Mouse (Mus musculus): ENCODE measurements around the gene Rbm47. TPM values are rescaled to one million over a fixed set of nuclear protein-coding genes. Genes with fewer than 3 reads are reported as not detected.

The Rbm47 gene
- polyA plus RNA-seq, 1 experiment from 2014 or later, result 1.8 TPM

- no peak overlapping the region for H3K9ac ChIP-seq (ENCODE audit: low read length)
- 42% methylated on average over 6 of the region's 6 CpGs for WGBS
- H3K9me3 ChIP-seq (ENCODE audit: control insufficient read depth, low read length), result no peaks in the 10 kb centered on the region
- no peak overlapping the region for H3K4me2 ChIP-seq (ENCODE audit: low read length)
- H3K36me3 ChIP-seq (ENCODE audit: control insufficient read depth, insufficient read depth, low read length), result no peaks in the 10 kb centered on the region
- no peak for ATAC-seq (ENCODE audit: insufficient number of reproducible peaks, insufficient read depth, low FRiP score, low read depth)
- H3K27ac ChIP-seq (replicated peaks in 1 of 2; ENCODE audit: control insufficient read depth in 1 of 2, insufficient read depth in 1 of 2, low read depth in 2 of 2, low read length in 2 of 2), result no peak overlapping the region
- no peaks in the 10 kb centered on the region for H3K27me3 ChIP-seq (ENCODE audit: control insufficient read depth, insufficient read depth, low read length)
- no peak overlapping the region for H3K4me3 ChIP-seq (ENCODE audit: control insufficient read depth in 1 of 2, insufficient read depth in 1 of 2, low read depth in 1 of 2, low read length in 2 of 2)
- H3K4me1 ChIP-seq (ENCODE audit: control insufficient read depth in 2 of 2, insufficient read depth in 2 of 2, low read length in 2 of 2), result peaks cover 2% of the 10 kb centered on the region in 2 experiments
Measured at GRCm38 (mm10) chr5:66095166-66095565, 77.8 kb downstream of the Rbm47 start.

DNA sequence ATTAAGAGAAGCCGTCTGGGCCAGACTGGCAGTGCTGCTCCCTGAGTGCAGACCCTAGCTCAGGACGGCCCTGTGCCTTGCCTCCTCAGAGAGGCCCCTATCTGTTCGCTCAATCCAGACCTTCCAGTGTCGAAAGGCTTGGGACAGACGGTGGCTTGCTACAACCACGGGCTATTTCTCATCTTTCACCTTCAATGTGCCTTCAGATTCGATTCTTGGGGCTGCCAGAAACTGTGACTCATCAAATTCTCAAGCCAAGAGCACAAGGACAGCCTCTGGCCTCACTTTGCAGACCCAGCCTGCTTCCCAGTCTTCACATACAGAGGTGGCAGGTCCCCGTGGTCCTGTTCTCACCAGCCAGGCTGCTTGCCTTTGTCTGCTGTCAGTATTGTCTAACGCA lies 82.9 kb downstream of the Rbm47 start:
- no peak; the same call in 1 of the 2 replicates for ATAC-seq (ENCODE audit: insufficient number of reproducible peaks, insufficient read depth, low FRiP score, low read depth)
- Histone ChIP-seq H3K9me3 (ENCODE audit: control insufficient read depth, low read length) (no peaks in the 10 kb centered on the region), H3K27ac (replicated peaks in 1 of 2; ENCODE audit: control insufficient read depth in 1 of 2, insufficient read depth in 1 of 2, low read depth in 2 of 2, low read length in 2 of 2) (no peak overlapping the region), H3K36me3 (ENCODE audit: control insufficient read depth, insufficient read depth, low read length) (no peaks in the 10 kb centered on the region), H3K4me3 (ENCODE audit: control insufficient read depth in 1 of 2, insufficient read depth in 1 of 2, low read depth in 1 of 2, low read length in 2 of 2) (no peak overlapping the region), H3K4me1 (ENCODE audit: control insufficient read depth in 2 of 2, insufficient read depth in 2 of 2, low read length in 2 of 2) (peaks cover 7 to 8% of the 10 kb centered on the region in 2 experiments), H3K9ac (ENCODE audit: low read length) (no peak overlapping the region), H3K27me3 (ENCODE audit: control insufficient read depth, insufficient read depth, low read length) (no peaks in the 10 kb centered on the region), H3K4me2 (ENCODE audit: low read length) (no peak overlapping the region)
- WGBS, result 15% methylated on average over 9 of the region's 9 CpGs

GRCm38 (mm10) chr5:66089600-66089999 lies 83.3 kb downstream of the Rbm47 start:
- Histone ChIP-seq H3K9me3 (ENCODE audit: control insufficient read depth, low read length) (no peaks in the 10 kb centered on the region), H3K27ac (replicated peaks in 1 of 2; ENCODE audit: control insufficient read depth in 1 of 2, insufficient read depth in 1 of 2, low read depth in 2 of 2, low read length in 2 of 2) (no peak overlapping the region), H3K4me2 (ENCODE audit: low read length) (no peak overlapping the region), H3K4me3 (ENCODE audit: control insufficient read depth in 1 of 2, insufficient read depth in 1 of 2, low read depth in 1 of 2, low read length in 2 of 2) (no peak overlapping the region), H3K27me3 (ENCODE audit: control insufficient read depth, insufficient read depth, low read length) (no peaks in the 10 kb centered on the region), H3K36me3 (ENCODE audit: control insufficient read depth, insufficient read depth, low read length) (no peaks in the 10 kb centered on the region), H3K9ac (ENCODE audit: low read length) (no peak overlapping the region), H3K4me1 (ENCODE audit: control insufficient read depth in 2 of 2, insufficient read depth in 2 of 2, low read length in 2 of 2) (peaks cover 7 to 8% of the 10 kb centered on the region in 2 experiments)
- WGBS, result 41% methylated on average over 4 of the region's 4 CpGs
- no peak for ATAC-seq (ENCODE audit: insufficient number of reproducible peaks, insufficient read depth, low FRiP score, low read depth)

- Histone ChIP-seq H3K27ac (replicated peaks in 1 of 2; ENCODE audit: control insufficient read depth in 1 of 2, insufficient read depth in 1 of 2, low read depth in 2 of 2, low read length in 2 of 2) (no peak overlapping the region), H3K27me3 (ENCODE audit: control insufficient read depth, insufficient read depth, low read length) (no peaks in the 10 kb centered on the region), H3K4me3 (ENCODE audit: control insufficient read depth in 1 of 2, insufficient read depth in 1 of 2, low read depth in 1 of 2, low read length in 2 of 2) (no peak overlapping the region), H3K4me1 (ENCODE audit: control insufficient read depth in 2 of 2, insufficient read depth in 2 of 2, low read length in 2 of 2) (peaks cover 7 to 8% of the 10 kb centered on the region in 2 experiments), H3K36me3 (ENCODE audit: control insufficient read depth, insufficient read depth, low read length) (no peaks in the 10 kb centered on the region), H3K9ac (ENCODE audit: low read length) (no peak overlapping the region), H3K4me2 (ENCODE audit: low read length) (no peak overlapping the region), H3K9me3 (ENCODE audit: control insufficient read depth, low read length) (no peaks in the 10 kb centered on the region)
- no peak for ATAC-seq (ENCODE audit: insufficient number of reproducible peaks, insufficient read depth, low FRiP score, low read depth)
- 80% methylated on average over 5 of the region's 5 CpGs for WGBS
Measured at GRCm38 (mm10) chr5:66088902-66089295, 84.0 kb downstream of the Rbm47 start.

DNA sequence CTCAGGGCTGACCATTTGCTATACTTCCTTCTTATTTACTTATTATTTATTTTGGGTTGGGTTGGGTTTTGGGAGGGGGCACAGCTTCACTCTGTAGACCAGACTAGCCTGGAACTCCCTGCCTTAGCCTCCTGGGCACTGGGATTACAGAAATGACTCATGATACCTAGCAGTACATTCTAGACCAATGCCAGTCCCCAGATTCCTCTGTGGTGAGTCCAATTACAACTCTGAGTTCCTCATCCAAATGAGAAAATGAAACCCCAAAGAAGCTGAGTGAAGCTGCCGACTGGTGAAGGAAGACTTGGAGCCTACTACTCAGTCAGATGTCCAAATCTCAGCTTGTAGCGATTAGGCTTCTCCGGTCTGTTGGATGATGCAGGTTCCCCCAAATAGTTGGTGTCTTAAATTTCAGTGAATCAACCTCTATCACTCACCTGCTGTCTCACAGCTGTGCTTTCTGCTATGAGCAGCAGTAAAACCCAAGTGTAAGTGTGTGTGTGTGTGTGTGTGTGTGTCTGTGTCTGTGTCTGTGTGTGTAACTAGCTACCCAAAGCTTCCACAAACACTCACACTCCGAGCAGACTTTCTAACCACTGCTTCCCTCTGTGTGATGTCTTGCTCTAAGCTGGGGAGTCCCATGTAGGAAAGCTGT lies 84.5 kb downstream of the Rbm47 start:
- no peak for ATAC-seq (ENCODE audit: insufficient number of reproducible peaks, insufficient read depth, low FRiP score, low read depth)
- 88% methylated on average over 4 of the region's 4 CpGs for WGBS
- H3K4me3 ChIP-seq (ENCODE audit: control insufficient read depth in 1 of 2, insufficient read depth in 1 of 2, low read depth in 1 of 2, low read length in 2 of 2), result no peak overlapping the region

GRCm38 (mm10) chr5:66086952-66087351 lies 86.0 kb downstream of the Rbm47 start:
- Histone ChIP-seq H3K4me1 (ENCODE audit: control insufficient read depth in 2 of 2, insufficient read depth in 2 of 2, low read length in 2 of 2) (peaks cover 8 to 9% of the 10 kb centered on the region in 2 experiments), H3K27me3 (ENCODE audit: control insufficient read depth, insufficient read depth, low read length) (no peaks in the 10 kb centered on the region), H3K27ac (replicated peaks in 1 of 2; ENCODE audit: control insufficient read depth in 1 of 2, insufficient read depth in 1 of 2, low read depth in 2 of 2, low read length in 2 of 2) (no peak overlapping the region), H3K9ac (ENCODE audit: low read length) (no peak overlapping the region), H3K9me3 (ENCODE audit: control insufficient read depth, low read length) (no peaks in the 10 kb centered on the region), H3K36me3 (ENCODE audit: control insufficient read depth, insufficient read depth, low read length) (no peaks in the 10 kb centered on the region), H3K4me3 (ENCODE audit: control insufficient read depth in 1 of 2, insufficient read depth in 1 of 2, low read depth in 1 of 2, low read length in 2 of 2) (no peak overlapping the region), H3K4me2 (ENCODE audit: low read length) (no peak overlapping the region)
- no peak for ATAC-seq (ENCODE audit: insufficient number of reproducible peaks, insufficient read depth, low FRiP score, low read depth)
- WGBS, result 80% methylated on average over 9 of the region's 9 CpGs

More for the DNA sequence above, 84.5 kb downstream of the Rbm47 start:
- no peak overlapping the region for H3K4me2 ChIP-seq (ENCODE audit: low read length)
- no peaks in the 10 kb centered on the region for H3K9me3 ChIP-seq (ENCODE audit: control insufficient read depth, low read length)
- H3K9ac ChIP-seq (ENCODE audit: low read length), result no peak overlapping the region
- H3K36me3 ChIP-seq (ENCODE audit: control insufficient read depth, insufficient read depth, low read length), result no peaks in the 10 kb centered on the region
- no peaks in the 10 kb centered on the region for H3K27me3 ChIP-seq (ENCODE audit: control insufficient read depth, insufficient read depth, low read length)
- no peak overlapping the region for H3K27ac ChIP-seq (replicated peaks in 1 of 2; ENCODE audit: control insufficient read depth in 1 of 2, insufficient read depth in 1 of 2, low read depth in 2 of 2, low read length in 2 of 2)
- peaks cover 7 to 8% of the 10 kb centered on the region in 2 experiments for H3K4me1 ChIP-seq (ENCODE audit: control insufficient read depth in 2 of 2, insufficient read depth in 2 of 2, low read length in 2 of 2)

- WGBS, result 85% methylated on average over 1 of the region's 1 CpGs
- H3K27ac ChIP-seq (replicated peaks in 1 of 2; ENCODE audit: control insufficient read depth in 1 of 2, insufficient read depth in 1 of 2, low read depth in 2 of 2, low read length in 2 of 2), result no peak overlapping the region
- ATAC-seq (ENCODE audit: insufficient number of reproducible peaks, insufficient read depth, low FRiP score, low read depth), result no peak
- H3K4me1 ChIP-seq (ENCODE audit: control insufficient read depth in 2 of 2, insufficient read depth in 2 of 2, low read length in 2 of 2), result peaks cover 8 to 9% of the 10 kb centered on the region in 2 experiments
- no peaks in the 10 kb centered on the region for H3K9me3 ChIP-seq (ENCODE audit: control insufficient read depth, low read length)
- no peaks in the 10 kb centered on the region for H3K27me3 ChIP-seq (ENCODE audit: control insufficient read depth, insufficient read depth, low read length)
- H3K36me3 ChIP-seq (ENCODE audit: control insufficient read depth, insufficient read depth, low read length), result no peaks in the 10 kb centered on the region
- H3K9ac ChIP-seq (ENCODE audit: low read length), result no peak overlapping the region
- H3K4me3 ChIP-seq (ENCODE audit: control insufficient read depth in 1 of 2, insufficient read depth in 1 of 2, low read depth in 1 of 2, low read length in 2 of 2), result no peak overlapping the region
- H3K4me2 ChIP-seq (ENCODE audit: low read length), result no peak overlapping the region
Measured at GRCm38 (mm10) chr5:66086304-66086703, 86.6 kb downstream of the Rbm47 start.

- Histone ChIP-seq H3K4me2 (ENCODE audit: low read length) (no peak overlapping the region), H3K9me3 (ENCODE audit: control insufficient read depth, low read length) (no peaks in the 10 kb centered on the region), H3K4me1 (ENCODE audit: control insufficient read depth in 2 of 2, insufficient read depth in 2 of 2, low read length in 2 of 2) (peaks cover 8 to 9% of the 10 kb centered on the region in 2 experiments), H3K9ac (ENCODE audit: low read length) (no peak overlapping the region), H3K27me3 (ENCODE audit: control insufficient read depth, insufficient read depth, low read length) (no peaks in the 10 kb centered on the region), H3K36me3 (ENCODE audit: control insufficient read depth, insufficient read depth, low read length) (no peaks in the 10 kb centered on the region), H3K27ac (replicated peaks in 1 of 2; ENCODE audit: control insufficient read depth in 1 of 2, insufficient read depth in 1 of 2, low read depth in 2 of 2, low read length in 2 of 2) (no peak overlapping the region), H3K4me3 (ENCODE audit: control insufficient read depth in 1 of 2, insufficient read depth in 1 of 2, low read depth in 1 of 2, low read length in 2 of 2) (no peak overlapping the region)
- ATAC-seq (ENCODE audit: insufficient number of reproducible peaks, insufficient read depth, low FRiP score, low read depth), result no peak
- 41% methylated on average over 4 of the region's 4 CpGs for WGBS
Measured at GRCm38 (mm10) chr5:66085478-66085877, 87.4 kb downstream of the Rbm47 start.

Data from heart, embryonic 14.5 days (tissue).